Mouse (Mus musculus) erythroblast, embryonic 14.5 days (primary cell): ENCODE measurements at regions not wholly inside any gene's neighbourhood (a gene's known extent, or its start where the extent isn't known, plus 50 kb on each side); places are given as distances from the start of the nearest gene placed in this dataset.

Experiments
- GATA1 ChIP-seq: IDR thresholded peaks from 2 replicates; pipeline ENCODE4 v1.6.1; 2012; ENCODE audit warnings: low read length, inconsistent platforms, mixed read lengths
- TAL1 ChIP-seq: IDR thresholded peaks from 3 replicates; pipeline ENCODE4 v1.6.1; 2012; ENCODE audit warnings: low read length, inconsistent platforms, mixed read lengths

DNA sequence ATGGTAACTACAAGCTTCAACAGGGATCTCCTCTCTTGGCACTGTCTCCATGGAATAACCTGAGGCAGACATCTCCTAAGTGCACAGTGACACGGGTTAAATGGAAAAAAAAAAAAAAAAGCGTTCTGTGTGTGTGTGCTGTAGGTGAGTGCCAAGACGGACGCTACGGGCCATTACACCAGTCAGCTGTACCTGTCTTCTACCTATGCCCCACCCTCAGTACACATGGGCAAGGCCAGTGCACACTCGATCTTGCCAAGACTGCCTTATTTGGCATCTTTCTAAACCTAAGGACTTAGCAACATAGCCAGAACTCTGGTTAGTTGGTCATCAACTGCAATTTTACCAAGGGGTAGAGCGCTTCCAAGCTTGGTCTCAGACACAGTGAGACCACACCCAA is 173.1 kb upstream of the Dyrk2 start:
- TF ChIP-seq GATA1 (no peak), TAL1 (no peak)
